ENCODE assay signal across 17 mouse cellular contexts in the genomic region with DNA sequence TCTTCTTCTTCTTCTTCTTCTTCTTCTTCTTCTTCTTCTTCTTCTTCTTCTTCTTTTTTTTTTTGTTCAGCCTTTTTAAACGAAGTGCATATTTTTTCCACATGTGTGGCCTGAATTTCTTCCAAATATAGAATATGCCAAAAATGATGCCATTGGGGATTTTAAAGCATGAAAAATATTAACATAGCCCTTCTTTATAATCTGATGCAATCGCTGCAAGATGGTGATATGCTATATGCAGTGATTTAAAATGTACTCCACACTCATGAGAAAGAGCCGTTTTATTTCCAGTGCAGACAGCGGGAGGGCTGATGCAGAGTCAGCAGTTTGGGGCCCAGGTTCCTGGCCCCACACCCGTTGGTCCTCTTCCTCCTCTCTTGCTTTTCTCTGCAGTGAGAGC.
"Had no signal": no experiment of that assay in that cellular context is flagged by ENCODE, and none has a peak within 500 bp of the region (broad histone marks: within the 10 kb centered on the region; RNA-seq: fewer than 3 reads in every experiment).

No protein-coding gene starts in this region.

- H3K27me3 ChIP-seq: limb, embryonic 12.5 days; limb, embryonic 15.5 days had no signal

- H3K4me2 ChIP-seq: limb, embryonic 12.5 days; limb, embryonic 15.5 days; liver, embryonic 11.5 days; lung, embryonic 14.5 days; midbrain, embryonic 11.5 days had no signal

- H3K27ac ChIP-seq: left cerebral cortex, adult 2 months; limb, embryonic 12.5 days; liver, embryonic 14.5 days had no signal

- H3K9ac ChIP-seq: limb, embryonic 12.5 days; limb, embryonic 15.5 days; liver, embryonic 14.5 days; liver, postnatal 0 days; lung, embryonic 14.5 days had no signal

- DNase-seq: layer of hippocampus, postnatal 36 days; liver, postnatal 0 days; lung, embryonic 14.5 days; lung, postnatal 14 days; lung, postnatal 4 days; midbrain, embryonic 14.5 days; right cerebral cortex, postnatal 14 days; right cerebral cortex, postnatal 4 days; thymus, adult 2 months; thymus, postnatal 14 days; thymus, postnatal 4 days had no signal

- H3K4me3 ChIP-seq: left cerebral cortex, adult 2 months; limb, embryonic 12.5 days; limb, embryonic 15.5 days had no signal

- H3K9me3 ChIP-seq: limb, embryonic 12.5 days; limb, embryonic 15.5 days had no signal

- ATAC-seq: liver, postnatal 0 days had no signal
